Mouse (Mus musculus) intestine, embryonic 15.5 days (tissue): ENCODE data around the gene Vegfa. TPM values are rescaled to one million over a fixed set of nuclear protein-coding genes. Genes with fewer than 3 reads are reported as not detected.

Experiments used
- ATAC-seq: fragments of 200-750 bp; cut with Nextera tagmentation; 2 replicates; pipeline ENCODE4 v1.8.0; 2017; ENCODE audit warnings: moderate TSS enrichment, moderate library complexity
- H3K27ac ChIP-seq: fragments of 300-500 bp; sonication (generic); 2 replicates; pipeline ENCODE4 v1.5.1; 2015; ENCODE audit warnings: mild to moderate bottlenecking, inconsistent platforms
- H3K27me3 ChIP-seq: fragments of 300-500 bp; sonication (generic); replicated peaks from 2 replicates; pipeline ENCODE4 v1.6.1; 2015; ENCODE audit warnings: inconsistent platforms
- H3K36me3 ChIP-seq: fragments of 300-500 bp; sonication (generic); 2 replicates; pipeline ENCODE4 v1.6.1; 2015; ENCODE audit warnings: inconsistent platforms
- H3K4me1 ChIP-seq: fragments of 300-500 bp; sonication (generic); replicated peaks from 2 replicates; pipeline ENCODE4 v1.6.1; 2015; ENCODE audit warnings: inconsistent platforms
- H3K4me2 ChIP-seq: fragments of 300-500 bp; sonication (generic); replicated peaks from 2 replicates; pipeline ENCODE4 v1.6.1; 2015; ENCODE audit warnings: mild to moderate bottlenecking, inconsistent platforms
- H3K4me3 ChIP-seq: fragments of 300-500 bp; sonication (generic); replicated peaks from 2 replicates; pipeline ENCODE4 v1.5.1; 2015; ENCODE audit warnings: inconsistent platforms
- H3K9ac ChIP-seq: fragments of 300-500 bp; sonication (generic); 2 replicates; pipeline ENCODE4 v1.6.1; 2015; ENCODE audit warnings: inconsistent platforms
- H3K9me3 ChIP-seq: fragments of 300-500 bp; sonication (generic); 2 replicates; pipeline ENCODE4 v1.6.1; 2016; ENCODE audit warnings: inconsistent platforms
- WGBS: fragments of 180-500 bp; shearing (Covaris S2); methylation state at CpG from one replicate; pipeline ENCODE4 v1.1.7; 2015; 5-methylcytosine and 5-hydroxymethylcytosine counted together
- polyA plus RNA-seq: library from polyadenylated mRNA; unstranded; fragments of >200 nt; fragmentation: Nextera tagmentation; extraction: Ambion mirVana; gene quantifications from 2 replicates; pipeline ENCODE4 v1.2.1, GENCODE M21; 2015

Vegfa gene
- polyA plus RNA-seq, 1 experiment from 2014 or later: 3.6 TPM

GRCm38 (mm10) chr17:46030731-46031620, 1.2 kb downstream of the Vegfa start:
- Histone ChIP-seq H3K4me1 (peaks cover 52% of the 10 kb centered on the region), H3K9me3 (no peaks in the 10 kb centered on the region), H3K4me3 (peak overlapping the region; percentile 93), H3K27ac (peak overlapping the region; percentile 98), H3K36me3 (no peaks in the 10 kb centered on the region), H3K27me3 (no peaks in the 10 kb centered on the region), H3K4me2 (peak overlapping the region; percentile 83), H3K9ac (peak overlapping the region; percentile 98)
- under 1% methylated on average over 72 of the region's 92 CpGs for WGBS
- ATAC-seq: peak; percentile 72

DNA sequence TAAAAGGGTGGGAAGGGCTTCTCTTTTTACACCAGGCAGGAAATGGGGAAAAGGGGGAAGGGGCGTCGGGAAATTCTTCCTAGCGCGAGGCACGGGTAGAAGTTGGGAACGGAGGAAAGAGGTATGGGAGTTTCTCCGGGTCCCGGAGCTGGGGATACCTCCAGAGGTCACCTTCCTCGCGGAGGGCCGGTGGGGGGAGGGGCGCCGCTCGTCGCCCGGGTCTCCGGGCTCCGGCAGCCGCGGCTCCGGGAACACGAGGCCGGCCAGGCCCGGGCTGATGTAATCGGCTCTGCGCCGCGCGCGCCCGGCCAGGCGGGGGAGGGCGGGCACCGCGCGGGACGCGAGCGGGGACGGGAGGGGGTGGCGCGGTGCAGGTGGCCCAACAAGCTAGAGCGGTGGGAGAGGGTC, 1.8 kb downstream of the Vegfa start:
- H3K4me3 ChIP-seq: peak overlapping the region; percentile 93
- H3K27ac ChIP-seq: peak overlapping the region; percentile 98
- no peaks in the 10 kb centered on the region for H3K27me3 ChIP-seq
- 0% methylated on average over 32 of the region's 43 CpGs for WGBS
- H3K9me3 ChIP-seq: no peaks in the 10 kb centered on the region
- ATAC-seq: peak; percentile 50
- peaks cover under 1% of the 10 kb centered on the region; the same call in 1 of the 2 replicates for H3K36me3 ChIP-seq
- peak overlapping the region; percentile 98 for H3K9ac ChIP-seq
- peak overlapping the region; percentile 83 for H3K4me2 ChIP-seq
- H3K4me1 ChIP-seq: peaks cover 54% of the 10 kb centered on the region

GRCm38 (mm10) chr17:46029554-46030207, 2.5 kb downstream of the Vegfa start:
- no peaks in the 10 kb centered on the region for H3K9me3 ChIP-seq
- peak overlapping the region; percentile 98 for H3K9ac ChIP-seq
- H3K4me1 ChIP-seq: peaks cover 54% of the 10 kb centered on the region

DNA sequence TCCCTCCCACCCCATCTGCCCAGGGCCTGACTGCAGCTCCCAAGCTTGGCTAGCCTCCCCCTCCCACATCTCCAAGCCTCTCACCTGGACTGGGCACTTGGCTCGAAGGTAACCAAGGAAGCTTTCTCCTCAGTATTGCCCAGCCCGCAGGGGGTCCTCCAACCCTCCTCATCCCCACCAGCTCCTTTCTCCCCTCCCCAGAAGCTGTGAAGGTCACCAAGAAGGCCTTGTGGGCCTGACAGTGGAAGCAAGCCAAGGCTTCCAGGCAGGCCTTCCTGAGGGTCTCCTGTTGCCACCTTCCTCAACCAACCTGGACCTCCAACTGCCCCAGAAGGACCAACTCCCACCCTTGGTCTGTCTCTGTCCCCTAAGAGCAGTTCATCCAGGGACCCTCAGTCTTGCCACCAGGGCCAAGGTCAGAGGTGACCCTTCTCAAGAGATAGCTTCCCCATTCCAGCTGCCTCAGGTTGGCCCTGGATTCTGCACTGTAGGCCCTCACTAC, 3.1 kb downstream of the Vegfa start:
- Histone ChIP-seq H3K27ac (peak overlapping the region; percentile 98), H3K4me2 (peak overlapping the region; percentile 83), H3K27me3 (no peaks in the 10 kb centered on the region), H3K36me3 (peaks cover 13% of the 10 kb centered on the region), H3K4me1 (peaks cover 53% of the 10 kb centered on the region), H3K9me3 (no peaks in the 10 kb centered on the region), H3K4me3 (peak overlapping the region; percentile 93), H3K9ac (peak overlapping the region; percentile 98)
- 24% methylated on average over 2 of the region's 2 CpGs for WGBS
- no peak for ATAC-seq

More at GRCm38 (mm10) chr17:46029554-46030207, 2.5 kb downstream of the Vegfa start:
- Histone ChIP-seq H3K27me3 (no peaks in the 10 kb centered on the region), H3K27ac (peak overlapping the region; percentile 98), H3K4me3 (peak overlapping the region; percentile 93), H3K4me2 (peak overlapping the region; percentile 83), H3K36me3 (peaks cover 7% of the 10 kb centered on the region)
- WGBS: 11% methylated on average over 7 of the region's 7 CpGs
- no peak for ATAC-seq

GRCm38 (mm10) chr17:46028210-46029051, 3.7 kb downstream of the Vegfa start:
- peaks cover 19% of the 10 kb centered on the region for H3K36me3 ChIP-seq
- H3K9ac ChIP-seq: peak overlapping the region; percentile 98
- peak overlapping the region; percentile 93 for H3K4me3 ChIP-seq
- H3K4me2 ChIP-seq: peak overlapping the region; percentile 83
- peak overlapping the region; percentile 98 for H3K27ac ChIP-seq
- ATAC-seq: no peak
- WGBS: 21% methylated on average over 15 of the region's 15 CpGs
- no peaks in the 10 kb centered on the region for H3K9me3 ChIP-seq
- peaks cover 46% of the 10 kb centered on the region for H3K4me1 ChIP-seq
- no peaks in the 10 kb centered on the region for H3K27me3 ChIP-seq

DNA sequence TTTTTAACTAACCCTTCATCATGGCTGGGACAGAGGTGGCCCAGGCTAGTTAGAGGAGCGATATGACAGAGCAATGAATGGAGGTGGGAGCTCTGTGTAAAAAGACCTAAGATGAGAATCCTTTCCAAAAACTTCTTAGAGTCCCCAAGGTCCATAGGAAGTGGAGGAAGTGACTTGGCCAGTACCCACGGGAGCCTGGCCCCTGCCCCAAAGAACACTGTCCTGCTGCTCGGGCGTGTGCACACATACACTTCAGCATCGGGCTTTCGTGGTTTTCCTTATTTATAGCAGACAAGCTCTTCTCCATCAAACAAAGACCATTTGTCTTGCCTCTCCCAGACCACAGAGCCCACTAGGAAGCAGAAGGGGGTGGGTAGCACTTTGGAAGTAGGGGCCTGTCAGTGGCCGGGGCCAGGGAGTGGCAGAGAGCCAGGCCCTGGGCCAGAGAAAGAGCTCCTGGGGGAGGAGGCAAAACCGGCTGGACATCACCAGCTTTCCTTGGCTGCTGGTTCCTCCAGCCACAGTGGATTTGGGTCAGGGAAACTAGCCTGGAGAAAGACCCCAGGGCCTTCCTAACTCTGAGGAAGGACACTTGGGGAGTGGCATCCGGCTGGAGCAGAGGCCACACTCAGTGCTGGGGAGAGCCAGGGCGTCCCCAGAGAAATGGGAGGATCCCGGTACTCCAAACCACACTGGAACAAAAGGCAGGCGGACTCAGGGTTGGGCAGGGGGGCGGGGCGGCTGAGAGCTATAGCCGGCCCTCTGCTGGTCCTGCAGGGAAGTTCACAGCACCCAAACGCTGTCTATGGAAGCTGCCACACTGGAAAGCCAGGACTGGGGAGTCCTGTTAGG, 4.9 kb downstream of the Vegfa start:
- H3K9ac ChIP-seq: peak overlapping the region; percentile 98
- 15% methylated on average over 15 of the region's 16 CpGs for WGBS

DNA sequence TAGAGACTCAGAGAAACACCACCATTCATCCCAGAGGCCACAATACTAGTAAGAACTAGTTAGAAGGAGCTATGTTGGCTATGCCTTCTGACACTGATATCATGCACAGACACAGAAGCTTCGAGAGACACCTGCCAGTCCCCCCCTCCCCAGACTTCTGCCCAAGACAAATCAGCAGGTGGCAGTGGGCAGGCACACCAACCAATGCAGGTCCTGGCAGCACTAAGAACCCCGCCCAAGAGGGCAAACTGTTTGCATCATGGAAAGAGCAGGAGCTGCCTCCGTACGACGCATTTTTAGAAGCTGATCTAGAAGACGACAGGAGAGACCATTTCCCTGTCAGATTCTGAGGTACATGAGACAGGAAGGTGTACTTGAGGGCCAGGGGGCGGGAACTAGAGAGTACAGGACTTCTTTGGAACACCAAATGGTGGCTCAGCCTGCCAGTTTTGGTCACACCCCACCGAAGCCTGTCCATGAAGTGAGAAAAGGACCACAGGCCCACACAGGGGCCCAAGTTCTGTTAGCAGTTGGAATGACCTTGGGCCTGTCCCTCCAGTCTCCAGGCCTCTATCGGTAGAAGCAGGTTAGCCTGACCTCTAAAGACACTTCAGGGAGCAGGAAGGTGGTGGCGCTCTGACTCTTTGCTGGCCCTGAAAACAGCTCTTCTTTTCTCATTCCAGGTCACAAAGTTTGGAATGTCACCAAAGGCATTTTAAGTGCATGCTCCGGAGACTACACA, 6.1 kb downstream of the Vegfa start:
- no peak overlapping the region for H3K27ac ChIP-seq
- H3K27me3 ChIP-seq: no peaks in the 10 kb centered on the region
- H3K9me3 ChIP-seq: no peaks in the 10 kb centered on the region
- WGBS: 69% methylated on average over 11 of the region's 11 CpGs
- peaks cover 39% of the 10 kb centered on the region for H3K4me1 ChIP-seq
- ATAC-seq: no peak
- H3K4me2 ChIP-seq: peak overlapping the region; percentile 83; the same call in 1 of the 2 replicates
- H3K9ac ChIP-seq: no peak overlapping the region
- no peak overlapping the region for H3K4me3 ChIP-seq
- H3K36me3 ChIP-seq: peaks cover 34% of the 10 kb centered on the region

More for the DNA sequence above, 4.9 kb downstream of the Vegfa start:
- H3K36me3 ChIP-seq: peaks cover 24% of the 10 kb centered on the region
- H3K4me1 ChIP-seq: peaks cover 39% of the 10 kb centered on the region
- no peaks in the 10 kb centered on the region for H3K27me3 ChIP-seq
- ATAC-seq: peak; percentile 9
- H3K4me2 ChIP-seq: peak overlapping the region; percentile 83
- no peaks in the 10 kb centered on the region for H3K9me3 ChIP-seq
- H3K4me3 ChIP-seq: peak overlapping the region; percentile 93
- H3K27ac ChIP-seq: peak overlapping the region; percentile 98

GRCm38 (mm10) chr17:46025207-46025606, 7.0 kb downstream of the Vegfa start:
- no peak overlapping the region for H3K4me3 ChIP-seq
- WGBS: 94% methylated on average over 15 of the region's 15 CpGs
- H3K36me3 ChIP-seq: peaks cover 43% of the 10 kb centered on the region
- H3K4me2 ChIP-seq: no peak overlapping the region
- peaks cover 39% of the 10 kb centered on the region for H3K4me1 ChIP-seq
- no peak overlapping the region for H3K27ac ChIP-seq
- no peak for ATAC-seq
- H3K9me3 ChIP-seq: no peaks in the 10 kb centered on the region
- no peaks in the 10 kb centered on the region for H3K27me3 ChIP-seq
- H3K9ac ChIP-seq: no peak overlapping the region

- Histone ChIP-seq H3K4me2 (no peak overlapping the region), H3K27me3 (no peaks in the 10 kb centered on the region), H3K4me3 (no peak overlapping the region), H3K9me3 (no peaks in the 10 kb centered on the region), H3K36me3 (peaks cover 50% of the 10 kb centered on the region), H3K9ac (no peak overlapping the region), H3K27ac (no peak overlapping the region), H3K4me1 (peaks cover 34% of the 10 kb centered on the region)
- 90% methylated on average over 5 of the region's 5 CpGs for WGBS
- no peak for ATAC-seq
These were observed 8.0 kb downstream of the Vegfa start for GRCm38 (mm10) chr17:46024192-46024591.

DNA sequence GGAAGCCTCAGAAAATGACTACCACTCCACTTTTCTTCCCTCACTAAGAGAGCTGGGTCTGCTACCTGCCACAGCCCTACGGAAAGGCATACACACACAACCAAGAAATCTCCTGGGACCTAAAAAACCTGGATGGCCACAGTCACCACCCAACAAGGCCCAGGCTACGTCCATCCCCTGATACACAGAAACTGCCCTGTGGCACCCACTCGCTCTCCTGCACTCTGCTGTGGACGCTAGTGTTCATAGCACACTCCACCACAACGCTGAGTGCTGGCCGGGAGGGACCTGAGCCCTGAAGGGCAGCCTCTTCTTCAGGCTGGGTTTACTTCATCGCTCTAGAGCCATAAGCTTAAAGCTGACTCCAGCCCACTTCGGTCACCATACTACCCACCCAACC, 8.6 kb downstream of the Vegfa start:
- Histone ChIP-seq H3K4me3 (no peak overlapping the region), H3K36me3 (peaks cover 50% of the 10 kb centered on the region), H3K27ac (no peak overlapping the region), H3K9me3 (no peaks in the 10 kb centered on the region), H3K9ac (no peak overlapping the region), H3K4me1 (peaks cover 28% of the 10 kb centered on the region), H3K27me3 (no peaks in the 10 kb centered on the region), H3K4me2 (no peak overlapping the region)
- 93% methylated on average over 8 of the region's 8 CpGs for WGBS
- no peak for ATAC-seq
